Mouse (Mus musculus): ENCODE measurements around the gene Cntn4. TPM values are rescaled to one million over a fixed set of nuclear protein-coding genes. Genes with fewer than 3 reads are reported as not detected.

The Cntn4 gene
- polyA plus RNA-seq, 1 experiment from 2014 or later = 28.0 TPM

DNA sequence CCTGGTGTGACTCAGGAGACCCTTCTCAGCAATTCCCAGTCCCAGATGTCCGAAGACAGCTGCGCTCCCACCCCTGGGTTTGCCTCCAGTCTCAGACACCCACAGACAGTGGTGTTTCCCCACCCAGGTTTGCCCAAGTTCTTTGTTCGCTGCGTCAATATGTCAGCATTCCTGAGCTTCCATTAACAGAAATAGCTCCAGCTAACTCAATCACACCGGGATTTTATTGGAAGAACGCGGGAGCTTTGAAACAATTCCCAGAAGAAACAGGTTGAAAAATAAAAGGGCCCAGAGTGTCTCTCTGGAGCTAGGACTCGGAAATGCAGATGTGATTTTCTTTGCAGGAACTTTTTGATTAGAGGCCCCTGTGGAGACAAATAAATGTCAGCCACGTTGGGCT lies 916.3 kb downstream of the Cntn4 start:
- Histone ChIP-seq H3K4me3 (no peak overlapping the region), H3K9ac (no peak overlapping the region), H3K36me3 (no peaks in the 10 kb centered on the region), H3K9me3 (no peaks in the 10 kb centered on the region), H3K27ac (replicated peaks) (no peak overlapping the region), H3K27me3 (no peaks in the 10 kb centered on the region), H3K4me2 (peak overlapping the region; percentile 26; the same call in 1 of the 2 replicates), H3K4me1 (replicated peaks) (0 out of 2 replicates have a peak, but pooled peaks cover 8% of the 10 kb centered on the region)
- ATAC-seq (ENCODE audit: low FRiP score, low read depth) = no peak
- WGBS = 14% methylated on average over 9 of the region's 9 CpGs

DNA sequence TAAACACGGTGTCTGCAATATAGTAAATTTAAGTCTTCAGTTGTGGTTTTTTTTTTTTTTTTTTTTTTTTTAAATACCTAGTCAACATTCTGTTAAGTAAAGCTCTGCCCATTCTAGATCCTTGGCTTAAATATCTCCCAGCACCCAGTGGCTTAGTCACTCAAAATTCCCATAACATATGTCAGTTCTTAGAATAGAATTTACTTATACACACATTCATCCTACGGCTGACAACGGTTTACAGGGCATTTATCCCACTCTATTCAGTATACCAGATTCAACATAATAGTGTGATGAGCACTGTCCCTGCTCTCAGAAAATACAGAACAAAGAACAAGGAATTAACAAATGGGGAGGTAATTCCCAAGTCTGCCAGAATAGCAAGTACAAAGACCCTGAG lies 939.6 kb downstream of the Cntn4 start:
- Histone ChIP-seq H3K9me3 (no peaks in the 10 kb centered on the region), H3K4me2 (no peak overlapping the region), H3K9ac (no peak overlapping the region), H3K4me1 (replicated peaks) (no peaks in the 10 kb centered on the region), H3K4me3 (no peak overlapping the region), H3K27ac (replicated peaks) (no peak overlapping the region), H3K36me3 (no peaks in the 10 kb centered on the region), H3K27me3 (no peaks in the 10 kb centered on the region)
- 79% methylated on average over 3 of the region's 3 CpGs for WGBS
- ATAC-seq (ENCODE audit: low FRiP score, low read depth) = no peak

DNA sequence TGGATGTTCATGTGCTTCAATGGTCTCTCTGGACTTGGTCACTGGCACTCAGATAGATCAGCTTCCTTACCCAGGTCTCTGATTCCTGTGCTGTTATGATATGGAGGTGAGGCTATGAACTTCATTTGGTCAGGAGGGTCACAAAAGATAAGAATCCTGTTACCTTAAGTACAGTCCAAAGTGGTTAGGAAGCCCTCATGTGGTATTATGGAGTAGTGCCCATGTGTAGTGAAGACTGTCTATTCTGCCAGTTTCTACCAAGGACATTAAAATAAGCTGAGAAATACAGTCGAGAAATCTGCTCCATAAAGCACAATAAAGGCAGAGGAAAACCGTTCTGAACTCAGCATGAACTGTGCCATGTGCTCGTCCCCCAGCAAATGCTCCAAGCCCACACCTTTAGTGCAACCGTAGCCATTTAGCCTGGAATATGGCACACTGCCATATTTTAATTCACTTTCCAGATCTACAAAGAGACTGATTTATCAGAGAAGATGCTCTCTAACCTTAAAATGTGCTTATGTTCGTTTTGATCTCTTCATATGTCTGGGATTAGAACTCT lies 943.8 kb downstream of the Cntn4 start:
- Histone ChIP-seq H3K36me3 (no peaks in the 10 kb centered on the region), H3K9ac (no peak overlapping the region), H3K4me3 (no peak overlapping the region), H3K27me3 (no peaks in the 10 kb centered on the region), H3K4me1 (replicated peaks) (no peaks in the 10 kb centered on the region), H3K4me2 (no peak overlapping the region), H3K27ac (replicated peaks) (no peak overlapping the region), H3K9me3 (no peaks in the 10 kb centered on the region)
- ATAC-seq (ENCODE audit: low FRiP score, low read depth) = no peak
- WGBS = 60% methylated on average over 5 of the region's 5 CpGs

DNA sequence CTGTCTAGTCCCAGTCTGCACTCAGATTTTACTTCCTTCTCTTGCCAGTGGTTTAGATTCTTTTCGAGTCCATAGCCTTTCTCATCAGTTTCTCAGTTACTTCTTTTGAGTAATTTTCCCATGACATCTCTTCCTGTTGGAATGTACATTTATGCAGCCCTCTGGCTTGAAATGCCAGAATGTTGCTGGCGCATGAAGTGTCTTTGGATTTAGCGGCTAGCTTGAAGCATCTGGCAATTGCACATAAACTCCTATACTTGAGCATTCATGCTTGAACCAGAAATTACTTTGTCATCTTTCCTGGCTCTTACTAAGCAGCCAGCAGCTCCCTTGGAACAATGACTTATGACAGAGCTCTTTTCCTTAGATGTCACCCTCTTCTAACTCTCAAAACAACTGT lies 965.6 kb downstream of the Cntn4 start:
- H3K9ac ChIP-seq = no peak overlapping the region
- no peak for ATAC-seq (ENCODE audit: low FRiP score, low read depth)
- H3K4me2 ChIP-seq = no peak overlapping the region
- no peaks in the 10 kb centered on the region for H3K36me3 ChIP-seq
- no peaks in the 10 kb centered on the region for H3K27me3 ChIP-seq
- no peaks in the 10 kb centered on the region for H3K9me3 ChIP-seq
- H3K27ac ChIP-seq (replicated peaks) = no peak overlapping the region
- WGBS = 75% methylated on average over 3 of the region's 3 CpGs
- H3K4me1 ChIP-seq (replicated peaks) = peaks cover 4% of the 10 kb centered on the region
- no peak overlapping the region for H3K4me3 ChIP-seq

DNA sequence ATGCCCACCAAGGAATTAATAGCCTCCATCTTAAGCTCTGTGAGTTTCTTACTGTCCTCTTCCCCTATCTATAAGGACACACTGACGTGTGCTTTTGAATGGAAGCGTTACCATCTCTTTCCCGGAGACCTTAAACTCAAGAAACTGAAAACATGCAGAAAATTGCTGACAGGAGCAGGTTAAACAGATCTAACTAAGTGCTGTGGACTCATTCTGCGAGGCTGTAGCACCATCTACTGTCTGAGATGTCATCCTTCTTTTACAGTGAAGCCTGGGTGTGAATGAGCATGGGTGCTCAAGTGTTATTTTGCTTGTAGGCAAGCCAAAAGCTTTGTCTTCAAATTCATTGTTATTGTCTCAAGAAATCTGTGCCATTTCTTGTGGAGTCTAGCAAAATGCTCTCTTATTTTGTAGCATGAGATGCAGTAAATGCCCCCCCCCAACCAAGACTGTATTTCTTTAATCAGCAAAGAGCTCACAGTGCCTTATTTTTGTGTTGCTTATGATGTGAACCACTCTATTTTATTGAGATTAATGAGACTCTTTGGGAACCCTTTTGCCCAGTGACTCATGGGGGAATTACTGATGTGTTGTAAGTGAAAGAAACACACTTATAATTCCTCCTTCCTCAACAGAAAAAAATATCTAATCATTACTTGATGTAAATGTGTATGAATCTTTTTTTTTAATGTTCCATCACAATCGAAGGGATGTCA lies 968.2 kb downstream of the Cntn4 start:
- H3K27ac ChIP-seq (replicated peaks) = no peak overlapping the region
- ATAC-seq (ENCODE audit: low FRiP score, low read depth) = peak; percentile 90
- H3K36me3 ChIP-seq = no peaks in the 10 kb centered on the region
- H3K27me3 ChIP-seq = no peaks in the 10 kb centered on the region
- H3K9me3 ChIP-seq = no peaks in the 10 kb centered on the region
- 0 out of 2 replicates have a peak overlapping the region, but pooled peaks have one; percentile 1 for H3K4me2 ChIP-seq
- peaks cover 4% of the 10 kb centered on the region for H3K4me1 ChIP-seq (replicated peaks)
- no peak overlapping the region for H3K4me3 ChIP-seq
- 18% methylated on average over 5 of the region's 5 CpGs for WGBS
- no peak overlapping the region for H3K9ac ChIP-seq

DNA sequence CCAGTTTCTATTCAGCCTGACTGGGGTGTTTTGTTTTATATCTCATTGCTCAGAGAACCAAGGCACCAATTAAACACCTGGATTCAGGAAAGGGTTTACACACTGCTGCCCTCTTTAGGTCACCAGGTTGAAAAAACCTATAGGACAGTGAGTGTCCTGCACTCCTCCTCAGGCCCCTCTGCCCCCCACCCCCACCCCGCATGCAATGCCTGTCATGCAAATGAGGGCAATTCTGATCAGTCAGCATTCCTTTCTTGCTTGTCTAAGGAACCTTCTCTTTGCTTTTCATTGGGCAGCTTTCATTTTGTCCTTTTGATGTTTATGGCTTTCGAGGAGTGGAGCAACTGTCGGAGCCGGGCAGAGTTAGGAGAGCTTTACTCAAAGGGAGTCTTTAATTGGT lies 969.5 kb downstream of the Cntn4 start:
- no peaks in the 10 kb centered on the region for H3K27me3 ChIP-seq
- no peaks in the 10 kb centered on the region for H3K9me3 ChIP-seq
- H3K36me3 ChIP-seq = no peaks in the 10 kb centered on the region
- 30% methylated on average over 4 of the region's 4 CpGs for WGBS
- ATAC-seq (ENCODE audit: low FRiP score, low read depth) = no peak
- H3K4me2 ChIP-seq = no peak overlapping the region
- no peak overlapping the region for H3K27ac ChIP-seq (replicated peaks)
- H3K9ac ChIP-seq = no peak overlapping the region
- peaks cover 4% of the 10 kb centered on the region for H3K4me1 ChIP-seq (replicated peaks)
- H3K4me3 ChIP-seq = no peak overlapping the region

DNA sequence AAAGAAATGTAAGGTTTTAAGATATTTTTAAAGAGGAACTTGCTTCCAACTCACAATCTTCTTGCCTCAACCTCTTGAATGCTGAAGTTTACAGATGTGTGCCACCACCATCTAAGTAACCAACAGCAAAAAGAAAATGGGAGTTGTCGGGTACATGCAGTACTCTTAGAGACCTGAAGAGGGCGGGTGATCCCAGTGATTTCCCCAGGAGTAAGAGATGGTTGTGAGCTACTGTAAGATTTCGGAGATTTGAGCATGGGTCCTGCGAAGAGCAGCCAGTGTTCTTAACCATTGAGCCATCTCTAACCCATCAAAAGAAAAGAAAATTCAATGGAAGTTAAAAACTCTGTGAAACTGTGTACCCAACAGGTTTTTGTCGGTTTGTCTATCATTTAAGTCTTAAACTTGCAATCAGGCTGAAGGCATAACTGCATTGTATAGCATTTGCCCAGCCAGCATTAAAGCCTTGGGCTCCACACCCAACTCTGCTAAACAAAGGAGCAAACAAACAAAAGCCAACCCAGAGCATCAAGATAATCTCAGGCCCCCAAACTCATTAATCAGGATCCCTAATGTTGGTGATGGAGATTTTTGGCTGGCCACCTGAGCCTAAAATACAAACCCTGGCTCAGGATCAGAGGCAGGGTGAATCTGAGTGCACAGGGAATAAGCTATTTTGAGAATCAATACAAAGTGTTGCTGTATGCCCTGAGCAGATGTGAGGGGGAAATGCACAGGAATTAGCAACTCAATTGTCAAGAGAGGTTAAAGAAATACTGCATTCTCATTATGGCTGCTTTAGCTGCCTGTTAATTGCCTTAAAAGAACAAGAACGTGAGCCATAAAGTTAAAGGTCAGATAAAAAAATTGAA lies 986.6 kb downstream of the Cntn4 start:
- ATAC-seq (ENCODE audit: low FRiP score, low read depth) = no peak
- Histone ChIP-seq H3K4me1 (replicated peaks) (0 out of 2 replicates have a peak, but pooled peaks cover 3% of the 10 kb centered on the region), H3K27ac (replicated peaks) (no peak overlapping the region; the same call in 1 of the 2 replicates), H3K27me3 (no peaks in the 10 kb centered on the region), H3K9ac (no peak overlapping the region), H3K36me3 (no peaks in the 10 kb centered on the region), H3K9me3 (no peaks in the 10 kb centered on the region), H3K4me2 (no peak overlapping the region), H3K4me3 (no peak overlapping the region)
- WGBS = 39% methylated on average over 6 of the region's 6 CpGs

DNA sequence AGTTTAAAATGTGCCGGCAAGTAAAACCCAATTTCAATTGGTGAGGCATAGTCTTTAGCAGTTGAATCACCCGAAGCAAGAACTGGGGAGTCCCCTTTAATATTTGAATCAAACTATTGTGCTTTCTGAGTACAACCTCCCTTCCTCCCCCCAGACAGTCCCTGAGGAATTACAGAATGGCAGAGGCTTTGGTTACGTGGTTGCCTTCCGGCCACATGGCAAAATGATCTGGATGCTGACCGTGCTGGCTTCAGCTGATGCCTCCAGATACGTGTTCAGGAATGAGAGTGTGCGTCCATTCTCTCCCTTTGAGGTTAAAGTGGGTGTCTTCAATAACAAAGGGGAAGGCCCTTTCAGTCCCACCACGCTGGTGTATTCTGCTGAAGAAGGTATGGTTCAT lies 998.1 kb downstream of the Cntn4 start:
- WGBS = 85% methylated on average over 8 of the region's 8 CpGs
- Histone ChIP-seq H3K27ac (replicated peaks) (no peak overlapping the region), H3K4me2 (no peak overlapping the region), H3K4me1 (replicated peaks) (no peaks in the 10 kb centered on the region), H3K27me3 (no peaks in the 10 kb centered on the region), H3K9ac (no peak overlapping the region), H3K9me3 (no peaks in the 10 kb centered on the region), H3K36me3 (no peaks in the 10 kb centered on the region), H3K4me3 (no peak overlapping the region)
- no peak for ATAC-seq (ENCODE audit: low FRiP score, low read depth)

- no peak for ATAC-seq (ENCODE audit: low FRiP score, low read depth)
- H3K9ac ChIP-seq = no peak overlapping the region
- no peak overlapping the region for H3K27ac ChIP-seq (replicated peaks)
- no peak overlapping the region for H3K4me2 ChIP-seq
- H3K9me3 ChIP-seq = no peaks in the 10 kb centered on the region
- H3K4me1 ChIP-seq (replicated peaks) = no peaks in the 10 kb centered on the region
- WGBS = 49% methylated on average over 3 of the region's 3 CpGs
- no peak overlapping the region for H3K4me3 ChIP-seq
- H3K36me3 ChIP-seq = no peaks in the 10 kb centered on the region
- no peaks in the 10 kb centered on the region for H3K27me3 ChIP-seq
These were observed 1024.5 kb downstream of the Cntn4 start for GRCm38 (mm10) chr6:106701931-106702330.

GRCm38 (mm10) chr6:106705506-106706035 lies 1028.1 kb downstream of the Cntn4 start:
- H3K36me3 ChIP-seq = no peaks in the 10 kb centered on the region
- H3K27me3 ChIP-seq = no peaks in the 10 kb centered on the region
- H3K4me1 ChIP-seq (replicated peaks) = no peaks in the 10 kb centered on the region
- no peak overlapping the region for H3K4me2 ChIP-seq
- ATAC-seq (ENCODE audit: low FRiP score, low read depth) = no peak
- WGBS = 66% methylated on average over 3 of the region's 3 CpGs
- H3K27ac ChIP-seq (replicated peaks) = no peak overlapping the region
- H3K9me3 ChIP-seq = no peaks in the 10 kb centered on the region
- H3K4me3 ChIP-seq = no peak overlapping the region
- no peak overlapping the region for H3K9ac ChIP-seq

DNA sequence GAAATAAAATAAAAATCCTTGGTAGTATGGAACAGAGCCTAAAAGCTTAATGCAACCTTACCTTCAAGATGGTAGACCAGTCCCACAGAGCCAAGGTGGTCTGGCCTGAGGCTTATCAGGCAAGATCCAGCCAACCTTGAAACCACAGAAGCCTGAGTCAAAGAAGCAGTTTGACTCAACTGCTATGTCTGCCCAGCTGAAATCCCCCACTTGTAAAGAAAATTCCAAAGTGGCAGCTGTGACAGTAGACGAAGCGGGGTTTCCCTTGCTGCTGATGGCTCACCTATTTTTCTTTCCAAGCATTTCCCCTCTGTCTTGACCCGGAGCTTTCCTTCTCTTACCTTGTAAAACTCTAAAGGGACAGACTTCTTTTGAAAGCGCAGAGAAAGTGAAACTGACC lies 1048.2 kb downstream of the Cntn4 start:
- no peak overlapping the region for H3K4me2 ChIP-seq
- 92% methylated on average over 4 of the region's 4 CpGs for WGBS
- no peak overlapping the region for H3K4me3 ChIP-seq
- ATAC-seq (ENCODE audit: low FRiP score, low read depth) = no peak
- H3K9me3 ChIP-seq = no peaks in the 10 kb centered on the region
- no peaks in the 10 kb centered on the region for H3K36me3 ChIP-seq
- no peaks in the 10 kb centered on the region for H3K27me3 ChIP-seq
- H3K9ac ChIP-seq = no peak overlapping the region
- H3K27ac ChIP-seq (replicated peaks) = no peak overlapping the region
- no peaks in the 10 kb centered on the region for H3K4me1 ChIP-seq (replicated peaks)

GRCm38 (mm10) chr6:106726078-106726477 lies 1048.6 kb downstream of the Cntn4 start:
- WGBS = 81% methylated on average over 6 of the region's 6 CpGs
- Histone ChIP-seq H3K4me2 (no peak overlapping the region), H3K4me3 (no peak overlapping the region), H3K9ac (no peak overlapping the region), H3K9me3 (no peaks in the 10 kb centered on the region), H3K4me1 (replicated peaks) (no peaks in the 10 kb centered on the region), H3K27ac (replicated peaks) (no peak overlapping the region), H3K36me3 (no peaks in the 10 kb centered on the region), H3K27me3 (no peaks in the 10 kb centered on the region)
- ATAC-seq (ENCODE audit: low FRiP score, low read depth) = no peak
